Mouse (Mus musculus) frontal cortex, postnatal 25 days (tissue): ENCODE results near the gene Dus3l.
A peak's percentile ranks its signal among the peaks of the same experiment; 100 is the strongest.

Source experiments
- DNase-seq, 2 experiments: peaks; one replicate each; pipeline ENCODE4 v3.0.0; 2022; ENCODE audit warnings: low spot score in 2 of 2

The Dus3l gene

GRCm38 (mm10) chr17:56754271-56755185 lies 10.0 kb upstream of the Dus3l start:
- DNase-seq, result no peak

GRCm38 (mm10) chr17:56756703-56757399 lies 7.7 kb upstream of the Dus3l start:
- DNase-seq, result no peak

GRCm38 (mm10) chr17:56757416-56758123 lies 7.0 kb upstream of the Dus3l start, which contains the start of gene Nrtn:
TSS of gene Nrtn (minus strand) at chr17:56757530.
- peak in 1 of 2 experiments; percentile 54 for DNase-seq

- DNase-seq, result peak in 1 of 2 experiments; percentile 59
Observed at GRCm38 (mm10) chr17:56758132-56758531, 6.4 kb upstream of the Dus3l start.

- no peak for DNase-seq
Observed at GRCm38 (mm10) chr17:56759261-56759660, 5.3 kb upstream of the Dus3l start.

- DNase-seq, result no peak
Observed at GRCm38 (mm10) chr17:56761077-56761476, 3.5 kb upstream of the Dus3l start.

GRCm38 (mm10) chr17:56761991-56762410 lies 2.6 kb upstream of the Dus3l start:
- peak; percentile 65 to 79 for DNase-seq

- DNase-seq, result peak; percentile 46 to 59
Observed at GRCm38 (mm10) chr17:56762769-56763731, 1.5 kb upstream of the Dus3l start.

- no peak for DNase-seq
Observed at GRCm38 (mm10) chr17:56763741-56764250, 761 bp upstream of the Dus3l start.

- no peak for DNase-seq
Observed at GRCm38 (mm10) chr17:56765431-56765830, 874 bp downstream of the Dus3l start.

GRCm38 (mm10) chr17:56766631-56767405 lies 2.3 kb downstream of the Dus3l start:
- DNase-seq, result no peak

- no peak for DNase-seq
Observed at GRCm38 (mm10) chr17:56767531-56768135, 3.1 kb downstream of the Dus3l start.

- no peak for DNase-seq
Observed at GRCm38 (mm10) chr17:56768941-56769340, 4.4 kb downstream of the Dus3l start.

- DNase-seq, result no peak
Observed at GRCm38 (mm10) chr17:56769950-56770349, 5.4 kb downstream of the Dus3l start, which contains the start of gene Prr22. TSS of gene Prr22 (plus strand) at chr17:56770250.

- no peak for DNase-seq
Observed at GRCm38 (mm10) chr17:56777568-56777967, 13.0 kb downstream of the Dus3l start.

- DNase-seq, result no peak
Observed at GRCm38 (mm10) chr17:56778779-56779362, 14.3 kb downstream of the Dus3l start.

- no peak for DNase-seq
Observed at GRCm38 (mm10) chr17:56780291-56780978, 15.9 kb downstream of the Dus3l start.

- DNase-seq, result no peak
Observed at GRCm38 (mm10) chr17:56788886-56789285, 24.3 kb downstream of the Dus3l start.
